In the genomic region with DNA sequence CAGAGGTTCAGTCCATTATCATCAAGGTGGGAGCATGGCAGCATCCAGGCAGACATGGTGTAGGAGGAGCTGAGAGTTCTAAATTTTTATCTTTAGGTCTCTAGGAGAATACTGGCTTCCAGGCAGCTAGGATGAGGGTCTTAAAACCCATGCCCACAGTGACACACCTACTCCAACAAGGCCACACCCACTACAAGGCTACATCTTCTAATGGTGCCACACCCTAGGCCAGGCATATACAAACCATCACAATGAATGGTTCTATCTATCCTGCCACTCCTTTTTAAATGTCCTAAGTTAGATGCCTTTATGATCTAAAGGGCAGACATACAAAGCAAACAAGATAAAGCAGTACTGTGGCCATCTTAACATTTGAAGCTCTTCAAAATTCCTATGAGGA, we compare ENCODE assay signal across 7 mouse cellular contexts.
DNase-seq lines count a peak whose midpoint lies in the region; ATAC-seq lines count a peak whose summit lies in the region.
"Not testable (repeated sequence)": the region's sequence is repeated elsewhere in the genome, so short reads cannot be mapped to it uniquely, and the experiment has no call there.

No protein-coding gene starts in this region.

- not testable (repeated sequence) for H3K36me3 ChIP-seq in heart, embryonic 10.5 days; heart, embryonic 13.5 days; intestine, embryonic 16.5 days (ENCODE audit: control insufficient read depth, insufficient read depth, low read length); liver, embryonic 11.5 days (ENCODE audit: control insufficient read depth, insufficient read depth, low read length); liver, embryonic 13.5 days; liver, embryonic 15.5 days (replicated peaks); midbrain, embryonic 13.5 days

- H3K27me3 ChIP-seq in heart, embryonic 10.5 days (ENCODE audit: insufficient read depth, poor library complexity, severe bottlenecking); heart, embryonic 13.5 days (replicated peaks); intestine, embryonic 16.5 days (replicated peaks; ENCODE audit: control insufficient read depth, insufficient read depth, low read length); liver, embryonic 11.5 days (replicated peaks; ENCODE audit: control insufficient read depth, insufficient read depth, low read length); liver, embryonic 13.5 days; liver, embryonic 15.5 days; midbrain, embryonic 13.5 days: not testable (repeated sequence)

- not testable (repeated sequence) for H3K4me3 ChIP-seq in heart, embryonic 10.5 days; heart, embryonic 13.5 days; intestine, embryonic 16.5 days (ENCODE audit: low read length); liver, embryonic 11.5 days (ENCODE audit: low read depth, low read length); liver, embryonic 15.5 days (replicated peaks); midbrain, embryonic 13.5 days (replicated peaks)
- 0 out of 2 replicates have a peak overlapping the region, but pooled peaks have one; percentile 0 for H3K4me3 ChIP-seq in liver, embryonic 13.5 days (replicated peaks)

- peak overlapping the region; percentile 64; the same call in 1 of the 2 replicates for H3K27ac ChIP-seq in heart, embryonic 10.5 days
- 0 out of 2 replicates have a peak overlapping the region, but pooled peaks have one; percentile 42 for H3K27ac ChIP-seq in heart, embryonic 13.5 days (replicated peaks)
- H3K27ac ChIP-seq in intestine, embryonic 16.5 days (ENCODE audit: low read length); liver, embryonic 15.5 days (replicated peaks): not testable (repeated sequence)
- peak overlapping the region; percentile 64 for H3K27ac ChIP-seq in liver, embryonic 11.5 days (ENCODE audit: low read depth, low read length)
- peak overlapping the region; percentile 65 for H3K27ac ChIP-seq in liver, embryonic 13.5 days
- H3K27ac ChIP-seq in midbrain, embryonic 13.5 days: 0 out of 2 replicates have a peak overlapping the region, but pooled peaks have one; percentile 6

- not testable (repeated sequence) for H3K9me3 ChIP-seq in heart, embryonic 10.5 days; heart, embryonic 13.5 days; intestine, embryonic 16.5 days (ENCODE audit: control insufficient read depth, low read length); liver, embryonic 11.5 days (ENCODE audit: control insufficient read depth, low read length); liver, embryonic 13.5 days (replicated peaks); liver, embryonic 15.5 days (replicated peaks); midbrain, embryonic 13.5 days

- not testable (repeated sequence) for H3K4me1 ChIP-seq in heart, embryonic 10.5 days; intestine, embryonic 16.5 days (ENCODE audit: control insufficient read depth, insufficient read depth, low read length)
- H3K4me1 ChIP-seq in heart, embryonic 13.5 days: peaks cover 14% of the 10 kb centered on the region
- H3K4me1 ChIP-seq in liver, embryonic 11.5 days (replicated peaks; ENCODE audit: control insufficient read depth, insufficient read depth, low read length): peaks cover 16% of the 10 kb centered on the region
- peaks cover 40% of the 10 kb centered on the region for H3K4me1 ChIP-seq in liver, embryonic 13.5 days (replicated peaks)
- peaks cover 30% of the 10 kb centered on the region for H3K4me1 ChIP-seq in liver, embryonic 15.5 days (replicated peaks)
- H3K4me1 ChIP-seq in midbrain, embryonic 13.5 days (replicated peaks): peaks cover 14% of the 10 kb centered on the region

- not testable (repeated sequence) for DNase-seq in heart, embryonic 10.5 days (ENCODE audit: low spot score); liver, embryonic 11.5 days (ENCODE audit: low spot score); liver, embryonic 13.5 days

- H3K4me2 ChIP-seq in heart, embryonic 13.5 days: peak overlapping the region; percentile 44
- not testable (repeated sequence) for H3K4me2 ChIP-seq in intestine, embryonic 16.5 days (ENCODE audit: low read depth, low read length); midbrain, embryonic 13.5 days (replicated peaks)
- peak overlapping the region; percentile 32 for H3K4me2 ChIP-seq in liver, embryonic 11.5 days
- peak overlapping the region; percentile 45 for H3K4me2 ChIP-seq in liver, embryonic 13.5 days
- peak overlapping the region; percentile 25 for H3K4me2 ChIP-seq in liver, embryonic 15.5 days

- peak; percentile 29; the same call in 1 of the 2 replicates for ATAC-seq in heart, embryonic 13.5 days (ENCODE audit: extremely low read depth, insufficient number of reproducible peaks, low FRiP score, low TSS enrichment)
- peak; percentile 39 for ATAC-seq in intestine, embryonic 16.5 days
- not testable (repeated sequence) for ATAC-seq in liver, embryonic 11.5 days (replicated peaks; ENCODE audit: low FRiP score); midbrain, embryonic 13.5 days
- peak; percentile 52 for ATAC-seq in liver, embryonic 13.5 days (ENCODE audit: low read depth)
- ATAC-seq in liver, embryonic 15.5 days (ENCODE audit: insufficient read depth): peak; percentile 50; the same call in 1 of the 2 replicates

- not testable (repeated sequence) for H3K9ac ChIP-seq in heart, embryonic 13.5 days; intestine, embryonic 16.5 days (ENCODE audit: low read depth, low read length); liver, embryonic 11.5 days (ENCODE audit: low read depth, low read length); liver, embryonic 13.5 days; liver, embryonic 15.5 days; midbrain, embryonic 13.5 days (replicated peaks)
